Mouse (Mus musculus): ENCODE data around the gene Cdc26.
A peak's percentile ranks its signal among the peaks of the same experiment; 100 is the strongest.

Cdc26 gene

GRCm38 (mm10) chr4:62361571-62361970 lies 46.9 kb downstream of the Cdc26 start:
- DNase-seq (ENCODE audit: low spot score): no peak

- DNase-seq (ENCODE audit: low spot score): no peak
Observed at GRCm38 (mm10) chr4:62360805-62361455, 47.5 kb downstream of the Cdc26 start.

- peak; percentile 96 for DNase-seq (ENCODE audit: low spot score)
Observed at GRCm38 (mm10) chr4:62360088-62360804, 48.2 kb downstream of the Cdc26 start, which contains the start of the genes Fkbp15 and Slc31a1. Fkbp15 (minus strand) TSS chr4:62360548. Slc31a1 (plus strand) TSS chr4:62360727.

- no peak for DNase-seq (ENCODE audit: low spot score)
Observed at GRCm38 (mm10) chr4:62359256-62359775, 49.1 kb downstream of the Cdc26 start.

- no peak for DNase-seq (ENCODE audit: low spot score)
Observed at GRCm38 (mm10) chr4:62357631-62358148, 50.8 kb downstream of the Cdc26 start.

- DNase-seq (ENCODE audit: low spot score): no peak
Observed at GRCm38 (mm10) chr4:62349371-62349770, 59.1 kb downstream of the Cdc26 start.

- DNase-seq (ENCODE audit: low spot score): no peak
Observed at GRCm38 (mm10) chr4:62348329-62348705, 60.1 kb downstream of the Cdc26 start.

GRCm38 (mm10) chr4:62347605-62348328 lies 60.7 kb downstream of the Cdc26 start:
- no peak for DNase-seq (ENCODE audit: low spot score)

- DNase-seq (ENCODE audit: low spot score): no peak
Observed at GRCm38 (mm10) chr4:62345827-62346226, 62.6 kb downstream of the Cdc26 start.

GRCm38 (mm10) chr4:62344000-62344399 lies 64.4 kb downstream of the Cdc26 start:
- no peak for DNase-seq (ENCODE audit: low spot score)

GRCm38 (mm10) chr4:62338536-62338935 lies 69.9 kb downstream of the Cdc26 start:
- DNase-seq (ENCODE audit: low spot score): no peak

Measured in left cerebral cortex, adult 11 months (tissue).